Mouse (Mus musculus) liver, postnatal 0 days (tissue): ENCODE results near the gene Pithd1. TPM values are rescaled to one million over a fixed set of nuclear protein-coding genes. Genes with fewer than 3 reads are reported as not detected.

Experiments used
- ATAC-seq: fragments of 200-750 bp; cut with Nextera tagmentation; 2 replicates; pipeline ENCODE4 v1.8.0; 2017; ENCODE audit warnings: mild to moderate bottlenecking, moderate library complexity
- DNase-seq: peaks from one replicate; pipeline ENCODE4 v3.0.0-alpha.2; 2016
- H3K27ac ChIP-seq: fragments of 300-500 bp; sonication (generic); 2 replicates; pipeline ENCODE4 v1.5.1; 2014; ENCODE audit warnings: antibody characterized with exemption, moderate library complexity, mild to moderate bottlenecking, low read depth
- H3K27me3 ChIP-seq: fragments of 300-500 bp; sonication (generic); 2 replicates; pipeline ENCODE4 v1.6.1; 2014; ENCODE audit warnings: low read length, control low read depth, mixed read lengths; ENCODE audit not compliant: insufficient read depth
- H3K36me3 ChIP-seq: fragments of 300-500 bp; sonication (generic); replicated peaks from 2 replicates; pipeline ENCODE4 v1.6.1; 2014; ENCODE audit warnings: mild to moderate bottlenecking, control low read depth, low read length, moderate library complexity, mixed read lengths; ENCODE audit not compliant: insufficient read depth
- H3K4me1 ChIP-seq: fragments of 300-500 bp; sonication (generic); 2 replicates; pipeline ENCODE4 v1.6.1; 2014; ENCODE audit warnings: antibody characterized with exemption, mild to moderate bottlenecking, control low read depth; ENCODE audit not compliant: insufficient read depth
- H3K4me2 ChIP-seq: fragments of 300-500 bp; sonication (generic); 2 replicates; pipeline ENCODE4 v1.6.1; 2014; ENCODE audit warnings: low read depth, mild to moderate bottlenecking, low read length, moderate library complexity, mixed read lengths
- H3K4me3 ChIP-seq: fragments of 300-500 bp; sonication (generic); 2 replicates; pipeline ENCODE4 v1.5.1; 2014; ENCODE audit warnings: low read depth, low read length
- H3K9ac ChIP-seq: fragments of 300-500 bp; sonication (generic); replicated peaks from 2 replicates; pipeline ENCODE4 v1.6.1; 2014; ENCODE audit warnings: mild to moderate bottlenecking, moderate library complexity
- H3K9me3 ChIP-seq: fragments of 300-500 bp; sonication (generic); 2 replicates; pipeline ENCODE4 v1.6.1; 2016; ENCODE audit warnings: mild to moderate bottlenecking, control low read depth, low read length, mixed read lengths
- CTCF ChIP-seq: sonication (generic); IDR thresholded peaks from 2 replicates; pipeline ENCODE4 v1.5.1; 2016; ENCODE audit warnings: antibody characterized with exemption, low read depth
- EP300 ChIP-seq: IDR thresholded peaks from 2 replicates; pipeline ENCODE4 v1.6.1; 2016; ENCODE audit warnings: antibody characterized with exemption, low read depth, mild to moderate bottlenecking
- WGBS: fragments of 180-500 bp; shearing (Covaris S2); extraction: QIAGEN DNeasy Blood & Tissue Kit; methylation state at CpG from one replicate; pipeline ENCODE4 v1.1.7; 2014; ENCODE audit not compliant: insufficient replicate concordance; 5-methylcytosine and 5-hydroxymethylcytosine counted together
- polyA plus RNA-seq: library from polyadenylated mRNA; unstranded; fragments of >200 nt; fragmentation: Nextera tagmentation; extraction: Ambion mirVana; gene quantifications from 2 replicates; pipeline ENCODE4 v1.2.1, GENCODE M21; 2015

The Pithd1 gene
- polyA plus RNA-seq, 1 experiment from 2014 or later: 45.2 TPM

DNA sequence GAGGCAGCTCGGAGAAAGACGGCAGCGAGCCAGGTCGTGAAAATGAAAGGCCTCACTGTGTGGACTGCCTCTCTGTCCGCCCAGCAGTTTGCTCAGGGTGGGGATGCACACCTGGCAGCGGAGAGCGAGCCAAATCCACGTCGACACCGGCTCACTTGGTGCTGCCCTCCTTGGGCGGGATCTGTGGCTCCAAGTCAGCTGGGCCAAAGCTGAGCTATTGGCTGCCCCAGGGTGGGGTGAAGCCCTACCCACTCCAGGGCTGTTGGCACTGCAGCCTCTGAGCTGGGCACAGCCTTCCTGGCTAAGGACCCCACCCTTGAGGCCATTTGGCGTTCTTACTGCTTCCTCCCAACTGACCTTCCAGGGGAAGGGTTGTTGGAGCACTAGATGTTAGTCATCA lies 22.6 kb downstream of the Pithd1 start:
- Histone ChIP-seq H3K4me1 (peaks cover 16% of the 10 kb centered on the region), H3K4me2 (peak overlapping the region; percentile 100), H3K27me3 (no peaks in the 10 kb centered on the region), H3K9ac (peak overlapping the region; percentile 79), H3K4me3 (peak overlapping the region; percentile 72), H3K36me3 (peaks cover 51% of the 10 kb centered on the region), H3K9me3 (no peaks in the 10 kb centered on the region), H3K27ac (peak overlapping the region; percentile 87)
- 6% methylated on average over 12 of the region's 12 CpGs for WGBS
- peak; percentile 80 for DNase-seq
- peak; percentile 60 for ATAC-seq
- TF ChIP-seq CTCF (peak; percentile 36; the same call in 1 of the 2 replicates), EP300 (no peak)

DNA sequence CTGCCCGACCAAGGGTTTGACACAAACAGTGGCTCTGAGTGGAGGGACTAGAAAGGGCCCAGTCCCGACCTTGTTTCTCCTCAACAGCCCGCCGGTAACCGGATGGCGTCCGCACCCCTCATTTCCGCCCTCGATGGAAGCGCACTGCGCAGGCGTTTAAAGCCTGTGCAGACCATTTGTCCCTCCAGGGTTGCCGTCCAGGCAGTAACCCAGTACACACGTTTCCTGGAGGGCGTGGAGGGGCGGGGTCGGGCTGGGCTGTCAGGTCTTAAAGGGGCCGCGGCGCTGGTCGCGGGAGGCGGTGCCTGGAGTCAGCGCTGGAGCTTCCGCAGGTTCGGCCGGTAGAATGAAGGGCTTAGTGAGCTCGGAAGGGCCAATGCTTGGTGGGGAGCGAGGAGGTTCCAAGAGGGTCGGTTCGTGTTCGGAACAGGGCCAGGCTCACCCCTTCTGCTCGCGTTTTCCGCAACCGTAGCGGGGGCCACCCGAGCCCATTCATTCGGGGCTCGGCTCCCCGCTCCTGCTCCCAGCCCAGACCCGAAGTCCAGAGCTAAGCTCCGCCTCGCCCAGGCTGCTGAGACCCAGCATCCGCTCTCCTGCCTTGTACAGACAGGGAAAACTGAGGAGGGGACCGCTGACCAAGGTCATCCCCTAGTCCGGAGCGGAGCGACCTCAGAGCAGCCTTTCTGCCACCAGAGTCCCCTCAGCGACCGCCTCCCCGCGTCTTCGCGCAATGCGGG lies 23.4 kb downstream of the Pithd1 start, which contains the start of gene Gale:
Gene Gale (plus strand): TSS at position 271 of the 737 bp plus-strand sequence.
- peak within 1 kb of the TSS; percentile 93 for H3K27ac ChIP-seq
- H3K4me1 ChIP-seq: peaks cover 23% of the 10 kb centered on the region
- H3K4me3 ChIP-seq: peak within 1 kb of the TSS; percentile 72
- WGBS: 1% methylated on average over 53 of the region's 56 CpGs
- peaks cover 51% of the 10 kb centered on the region for H3K36me3 ChIP-seq
- DNase-seq (peak; percentile 98), ATAC-seq (peak; percentile 88)
- no peaks in the 10 kb centered on the region for H3K27me3 ChIP-seq
- no peaks in the 10 kb centered on the region for H3K9me3 ChIP-seq
- no peak for TF ChIP-seq CTCF
- peak; percentile 87 for TF ChIP-seq EP300
- peak within 1 kb of the TSS; percentile 100 for H3K4me2 ChIP-seq
- peak within 1 kb of the TSS; percentile 79 for H3K9ac ChIP-seq

DNA sequence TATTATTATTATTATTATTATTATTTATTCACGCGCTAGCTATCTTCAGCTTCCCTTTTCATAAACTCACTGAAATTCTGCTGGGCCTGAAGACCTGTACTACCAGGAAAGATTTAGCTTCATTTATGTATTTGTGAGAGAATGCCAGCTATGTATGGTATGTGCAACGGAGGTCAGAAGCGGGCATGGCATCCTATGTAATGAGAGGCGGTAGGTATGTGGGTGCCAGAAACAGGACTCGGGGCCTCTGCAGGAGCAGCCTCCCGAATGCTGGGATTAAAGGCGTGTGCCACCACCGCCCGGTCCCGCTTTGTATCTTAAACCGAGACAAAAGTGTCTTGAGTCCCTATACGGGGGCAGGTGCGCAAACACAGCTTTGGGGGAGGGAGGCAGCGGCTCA lies 24.1 kb downstream of the Pithd1 start:
- 7% methylated on average over 15 of the region's 15 CpGs for WGBS
- Histone ChIP-seq H3K27me3 (no peaks in the 10 kb centered on the region), H3K36me3 (peaks cover 49% of the 10 kb centered on the region), H3K27ac (peak overlapping the region; percentile 93), H3K9me3 (no peaks in the 10 kb centered on the region), H3K4me3 (peak overlapping the region; percentile 72), H3K4me1 (peaks cover 26% of the 10 kb centered on the region), H3K9ac (peak overlapping the region; percentile 79), H3K4me2 (peak overlapping the region; percentile 100)
- ATAC-seq (peak; percentile 1; the same call in 1 of the 2 replicates), DNase-seq (no peak)
- no peak for TF ChIP-seq EP300
- no peak for TF ChIP-seq CTCF

DNA sequence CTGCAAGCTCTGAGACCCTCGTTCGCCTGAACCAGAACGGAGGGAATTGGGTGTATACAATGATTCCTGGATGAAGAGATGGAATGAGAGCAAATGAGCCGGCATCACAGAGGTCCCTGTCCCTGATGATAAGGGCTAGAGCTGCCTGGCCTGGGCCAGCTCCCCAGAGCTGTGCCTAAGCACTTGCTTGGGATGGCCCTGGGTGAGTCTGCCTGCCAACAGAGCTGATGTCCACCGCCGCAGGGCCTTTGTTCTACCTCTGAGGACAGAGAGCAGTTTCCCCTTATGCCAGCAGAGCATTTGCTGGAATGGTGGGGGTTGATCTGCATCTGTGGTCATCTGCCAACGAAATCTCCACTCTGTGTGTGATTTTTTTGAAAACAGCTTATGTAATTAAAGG lies 24.9 kb downstream of the Pithd1 start:
- 85% methylated on average over 7 of the region's 7 CpGs for WGBS
- DNase-seq (no peak), ATAC-seq (no peak)
- peaks cover 30% of the 10 kb centered on the region for H3K4me1 ChIP-seq
- no peaks in the 10 kb centered on the region for H3K9me3 ChIP-seq
- no peak for TF ChIP-seq EP300
- no peaks in the 10 kb centered on the region for H3K27me3 ChIP-seq
- H3K9ac ChIP-seq: no peak overlapping the region; the same call in 1 of the 2 replicates
- peak overlapping the region; percentile 93; the same call in 1 of the 2 replicates for H3K27ac ChIP-seq
- peaks cover 47% of the 10 kb centered on the region for H3K36me3 ChIP-seq
- peak overlapping the region; percentile 100; the same call in 1 of the 2 replicates for H3K4me2 ChIP-seq
- no peak overlapping the region for H3K4me3 ChIP-seq

DNA sequence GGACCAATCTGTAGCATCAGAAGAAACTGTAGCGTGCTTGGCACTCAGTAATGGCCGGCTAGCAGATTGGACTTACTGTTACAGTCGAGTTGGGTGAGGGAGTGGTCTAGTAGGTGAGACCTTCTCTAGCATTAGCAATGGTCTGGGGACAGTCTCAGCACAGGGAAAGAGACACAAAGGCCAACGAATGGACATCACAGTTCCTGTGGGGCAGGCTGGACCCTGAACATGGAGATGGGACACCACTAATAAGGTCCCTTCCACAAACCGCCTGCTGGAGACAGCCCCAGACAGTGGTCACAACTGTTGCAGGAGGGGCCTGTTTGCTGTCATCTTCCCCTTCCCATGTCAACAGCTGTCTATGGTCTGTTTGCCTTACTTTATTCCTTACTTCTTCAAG lies 25.4 kb downstream of the Pithd1 start:
- no peak overlapping the region for H3K9ac ChIP-seq
- H3K4me3 ChIP-seq: no peak overlapping the region
- no peaks in the 10 kb centered on the region for H3K9me3 ChIP-seq
- H3K4me1 ChIP-seq: peaks cover 30% of the 10 kb centered on the region
- no peak overlapping the region for H3K27ac ChIP-seq
- H3K36me3 ChIP-seq: peaks cover 43% of the 10 kb centered on the region
- 86% methylated on average over 5 of the region's 5 CpGs for WGBS
- TF ChIP-seq EP300 (no peak), CTCF (no peak)
- no peaks in the 10 kb centered on the region for H3K27me3 ChIP-seq
- ATAC-seq (no peak), DNase-seq (no peak)
- H3K4me2 ChIP-seq: no peak overlapping the region

DNA sequence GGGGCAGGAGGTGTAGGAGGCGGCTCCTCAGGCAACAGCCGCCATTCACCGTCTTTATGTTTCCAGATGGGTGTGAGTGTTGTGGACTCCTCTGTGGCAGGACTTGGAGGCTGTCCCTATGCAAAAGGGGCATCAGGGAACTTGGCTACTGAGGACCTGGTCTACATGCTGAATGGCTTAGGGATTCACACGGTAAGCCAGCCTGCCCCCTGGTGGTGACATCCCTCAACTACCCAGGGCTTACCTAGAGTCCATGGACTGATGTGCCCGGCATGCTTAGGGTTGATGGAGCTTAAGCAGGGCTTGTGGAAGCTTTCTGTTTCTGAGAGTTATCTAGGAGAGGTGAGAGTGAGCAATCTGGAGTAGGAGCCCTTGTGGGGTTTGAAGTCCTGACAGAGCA lies 26.3 kb downstream of the Pithd1 start:
- H3K4me2 ChIP-seq: no peak overlapping the region
- H3K9ac ChIP-seq: no peak overlapping the region
- peaks cover 30% of the 10 kb centered on the region for H3K4me1 ChIP-seq
- DNase-seq (peak; percentile 92), ATAC-seq (no peak)
- H3K36me3 ChIP-seq: peaks cover 43% of the 10 kb centered on the region
- TF ChIP-seq EP300 (no peak), CTCF (peak; percentile 98)
- H3K9me3 ChIP-seq: no peaks in the 10 kb centered on the region
- H3K27ac ChIP-seq: 0 out of 2 replicates have a peak overlapping the region, but pooled peaks have one; percentile 95
- 31% methylated on average over 5 of the region's 5 CpGs for WGBS
- no peaks in the 10 kb centered on the region for H3K27me3 ChIP-seq
- H3K4me3 ChIP-seq: no peak overlapping the region
